Mouse (Mus musculus): ENCODE results near the gene Fam122a. TPM values are rescaled to one million over a fixed set of nuclear protein-coding genes. Genes with fewer than 3 reads are reported as not detected.

Gene Fam122a
- polyA plus RNA-seq, 1 experiment: not detected

GRCm38 (mm10) chr19:24514661-24515642 lies 37.8 kb upstream of the Fam122a start:
- H3K4me1 ChIP-seq (ENCODE audit: control insufficient read depth, insufficient read depth, low read length): no peaks in the 10 kb centered on the region
- no peak overlapping the region for H3K27ac ChIP-seq (ENCODE audit: insufficient read depth, low read depth, low read length)
- no peak overlapping the region for H3K4me3 ChIP-seq (ENCODE audit: insufficient read depth, low read depth, low read length)
- WGBS: 88% methylated on average over 15 of the region's 15 CpGs
- TF ChIP-seq CTCF (IDR thresholded peaks at IDR 0.05; ENCODE audit: insufficient read depth, low read depth, low read length) (no peak), POLR2A (IDR thresholded peaks at IDR 0.05; ENCODE audit: insufficient read depth, low read depth, low read length) (no peak)

- Histone ChIP-seq H3K27ac (ENCODE audit: insufficient read depth, low read depth, low read length) (no peak overlapping the region), H3K4me1 (ENCODE audit: control insufficient read depth, insufficient read depth, low read length) (no peaks in the 10 kb centered on the region), H3K4me3 (ENCODE audit: insufficient read depth, low read depth, low read length) (no peak overlapping the region)
- WGBS: 75% methylated on average over 20 of the region's 20 CpGs
- TF ChIP-seq CTCF (IDR thresholded peaks at IDR 0.05; ENCODE audit: insufficient read depth, low read depth, low read length): no peak
- no peak for TF ChIP-seq POLR2A (IDR thresholded peaks at IDR 0.05; ENCODE audit: insufficient read depth, low read depth, low read length)
These were observed 36.1 kb upstream of the Fam122a start for GRCm38 (mm10) chr19:24513105-24513843.

GRCm38 (mm10) chr19:24511939-24512338 lies 34.8 kb upstream of the Fam122a start:
- TF ChIP-seq POLR2A (IDR thresholded peaks at IDR 0.05; ENCODE audit: insufficient read depth, low read depth, low read length): no peak
- no peak for TF ChIP-seq CTCF (IDR thresholded peaks at IDR 0.05; ENCODE audit: insufficient read depth, low read depth, low read length)
- WGBS: 96% methylated on average over 7 of the region's 7 CpGs
- no peak overlapping the region for H3K4me3 ChIP-seq (ENCODE audit: insufficient read depth, low read depth, low read length)
- H3K4me1 ChIP-seq (ENCODE audit: control insufficient read depth, insufficient read depth, low read length): peaks cover 3% of the 10 kb centered on the region; the same call in 1 of the 2 replicates
- no peak overlapping the region for H3K27ac ChIP-seq (ENCODE audit: insufficient read depth, low read depth, low read length)

- no peak overlapping the region for H3K4me3 ChIP-seq (ENCODE audit: insufficient read depth, low read depth, low read length)
- H3K4me1 ChIP-seq (ENCODE audit: control insufficient read depth, insufficient read depth, low read length): peaks cover 3% of the 10 kb centered on the region; the same call in 1 of the 2 replicates
- 70% methylated on average over 6 of the region's 6 CpGs for WGBS
- H3K27ac ChIP-seq (ENCODE audit: insufficient read depth, low read depth, low read length): no peak overlapping the region
- TF ChIP-seq CTCF (IDR thresholded peaks at IDR 0.05; ENCODE audit: insufficient read depth, low read depth, low read length): no peak
- no peak for TF ChIP-seq POLR2A (IDR thresholded peaks at IDR 0.05; ENCODE audit: insufficient read depth, low read depth, low read length)
These were observed 32.2 kb upstream of the Fam122a start for GRCm38 (mm10) chr19:24509391-24509790.

GRCm38 (mm10) chr19:24508087-24508767 lies 31.1 kb upstream of the Fam122a start:
- H3K4me1 ChIP-seq (ENCODE audit: control insufficient read depth, insufficient read depth, low read length): peaks cover 3% of the 10 kb centered on the region; the same call in 1 of the 2 replicates
- H3K27ac ChIP-seq (ENCODE audit: insufficient read depth, low read depth, low read length): no peak overlapping the region
- WGBS: 38% methylated on average over 13 of the region's 13 CpGs
- TF ChIP-seq POLR2A (IDR thresholded peaks at IDR 0.05; ENCODE audit: insufficient read depth, low read depth, low read length) (no peak), CTCF (IDR thresholded peaks at IDR 0.05; ENCODE audit: insufficient read depth, low read depth, low read length) (no peak)
- no peak overlapping the region for H3K4me3 ChIP-seq (ENCODE audit: insufficient read depth, low read depth, low read length)

- Histone ChIP-seq H3K27ac (ENCODE audit: insufficient read depth, low read depth, low read length) (no peak overlapping the region), H3K4me3 (ENCODE audit: insufficient read depth, low read depth, low read length) (no peak overlapping the region), H3K4me1 (ENCODE audit: control insufficient read depth, insufficient read depth, low read length) (peaks cover under 1% of the 10 kb centered on the region; the same call in 1 of the 2 replicates)
- TF ChIP-seq CTCF (IDR thresholded peaks at IDR 0.05; ENCODE audit: insufficient read depth, low read depth, low read length): no peak
- TF ChIP-seq POLR2A (IDR thresholded peaks at IDR 0.05; ENCODE audit: insufficient read depth, low read depth, low read length): no peak
- 76% methylated on average over 10 of the region's 10 CpGs for WGBS
These were observed 25.7 kb upstream of the Fam122a start for GRCm38 (mm10) chr19:24502736-24503421.

- no peaks in the 10 kb centered on the region; the same call in 1 of the 2 replicates for H3K4me1 ChIP-seq (ENCODE audit: control insufficient read depth, insufficient read depth, low read length)
- H3K4me3 ChIP-seq (ENCODE audit: insufficient read depth, low read depth, low read length): no peak overlapping the region
- no peak for TF ChIP-seq POLR2A (IDR thresholded peaks at IDR 0.05; ENCODE audit: insufficient read depth, low read depth, low read length)
- no peak overlapping the region for H3K27ac ChIP-seq (ENCODE audit: insufficient read depth, low read depth, low read length)
These were observed 24.4 kb upstream of the Fam122a start for GRCm38 (mm10) chr19:24501525-24501924.

- TF ChIP-seq CTCF (IDR thresholded peaks at IDR 0.05; ENCODE audit: insufficient read depth, low read depth, low read length): no peak
- TF ChIP-seq POLR2A (IDR thresholded peaks at IDR 0.05; ENCODE audit: insufficient read depth, low read depth, low read length): no peak
- Histone ChIP-seq H3K27ac (ENCODE audit: insufficient read depth, low read depth, low read length) (no peak overlapping the region), H3K4me3 (ENCODE audit: insufficient read depth, low read depth, low read length) (no peak overlapping the region), H3K4me1 (ENCODE audit: control insufficient read depth, insufficient read depth, low read length) (no peaks in the 10 kb centered on the region; the same call in 1 of the 2 replicates)
- WGBS: 90% methylated on average over 5 of the region's 5 CpGs
These were observed 23.3 kb upstream of the Fam122a start for GRCm38 (mm10) chr19:24500431-24500830.
